Mouse (Mus musculus) intestine, embryonic 16.5 days (tissue): ENCODE results near the gene Ptchd1. TPM values are rescaled to one million over a fixed set of nuclear protein-coding genes. Genes with fewer than 3 reads are reported as not detected.

Experiments
- ATAC-seq: fragments of 200-750 bp; cut with Nextera tagmentation; 2 replicates; pipeline ENCODE4 v1.8.0; 2017; ENCODE audit warnings: moderate TSS enrichment, moderate library complexity
- H3K27ac ChIP-seq: fragments of 300-500 bp; sonication (generic); 2 replicates; pipeline ENCODE4 v1.5.1; 2014; ENCODE audit warnings: mild to moderate bottlenecking, low read length
- H3K27me3 ChIP-seq: fragments of 300-500 bp; sonication (generic); replicated peaks from 2 replicates; pipeline ENCODE4 v1.6.1; 2014; ENCODE audit warnings: low read length, control low read depth, mixed read lengths; ENCODE audit not compliant: control insufficient read depth, insufficient read depth
- H3K36me3 ChIP-seq: fragments of 300-500 bp; sonication (generic); 2 replicates; pipeline ENCODE4 v1.6.1; 2014; ENCODE audit warnings: low read length, control low read depth; ENCODE audit not compliant: control insufficient read depth, insufficient read depth
- H3K4me1 ChIP-seq: fragments of 300-500 bp; sonication (generic); 2 replicates; pipeline ENCODE4 v1.6.1; 2014; ENCODE audit warnings: low read length, control low read depth, mixed read lengths; ENCODE audit not compliant: control insufficient read depth, insufficient read depth
- H3K4me2 ChIP-seq: fragments of 300-500 bp; sonication (generic); 2 replicates; pipeline ENCODE4 v1.6.1; 2014; ENCODE audit warnings: low read depth, low read length, control low read depth
- H3K4me3 ChIP-seq: fragments of 300-500 bp; sonication (generic); 2 replicates; pipeline ENCODE4 v1.5.1; 2014; ENCODE audit warnings: mild to moderate bottlenecking, low read length
- H3K9ac ChIP-seq: fragments of 300-500 bp; sonication (generic); 2 replicates; pipeline ENCODE4 v1.6.1; 2014; ENCODE audit warnings: low read depth, low read length
- H3K9me3 ChIP-seq: fragments of 300-500 bp; sonication (generic); 2 replicates; pipeline ENCODE4 v1.6.1; 2016; ENCODE audit warnings: low read length, control low read depth; ENCODE audit not compliant: control insufficient read depth
- WGBS: fragments of 180-500 bp; shearing (Covaris S2); extraction: QIAGEN DNeasy Blood & Tissue Kit; methylation state at CpG from one replicate; pipeline ENCODE4 v1.1.7; 2014; 5-methylcytosine and 5-hydroxymethylcytosine counted together
- polyA plus RNA-seq: library from polyadenylated mRNA; unstranded; fragments of >200 nt; fragmentation: Nextera tagmentation; extraction: Ambion mirVana; gene quantifications from 2 replicates; pipeline ENCODE4 v1.2.1, GENCODE M21; 2015

The Ptchd1 gene
- polyA plus RNA-seq, 1 experiment from 2014 or later: 0.42 TPM

DNA sequence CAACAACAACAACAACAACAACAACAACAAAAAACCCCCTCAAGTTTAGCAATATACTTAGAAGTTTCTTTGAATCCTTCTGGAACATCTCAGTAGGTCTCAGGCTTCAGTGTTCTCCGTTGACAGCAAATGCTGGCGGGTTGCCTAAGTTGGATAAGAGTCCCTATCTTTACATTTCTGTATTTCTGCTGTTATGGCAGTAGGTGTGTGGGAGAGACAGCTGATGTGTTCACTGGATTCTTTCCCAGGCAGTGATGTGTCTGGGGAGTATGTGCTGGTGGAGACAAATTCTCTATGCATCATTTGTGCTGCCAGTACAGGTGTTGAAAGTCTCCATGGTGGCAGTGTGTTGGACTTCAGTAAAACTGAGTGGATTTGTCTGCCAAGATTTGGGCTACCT lies 22.4 kb downstream of the Ptchd1 start:
- H3K27ac ChIP-seq: no peak overlapping the region
- H3K9ac ChIP-seq: no peak overlapping the region
- no peak overlapping the region for H3K4me3 ChIP-seq
- H3K4me2 ChIP-seq: no peak overlapping the region
- no peaks in the 10 kb centered on the region for H3K4me1 ChIP-seq
- ATAC-seq: no peak
- H3K9me3 ChIP-seq: no peaks in the 10 kb centered on the region
- no peaks in the 10 kb centered on the region for H3K27me3 ChIP-seq
- H3K36me3 ChIP-seq: no peaks in the 10 kb centered on the region
- WGBS: 75% methylated on average over 2 of the region's 2 CpGs

DNA sequence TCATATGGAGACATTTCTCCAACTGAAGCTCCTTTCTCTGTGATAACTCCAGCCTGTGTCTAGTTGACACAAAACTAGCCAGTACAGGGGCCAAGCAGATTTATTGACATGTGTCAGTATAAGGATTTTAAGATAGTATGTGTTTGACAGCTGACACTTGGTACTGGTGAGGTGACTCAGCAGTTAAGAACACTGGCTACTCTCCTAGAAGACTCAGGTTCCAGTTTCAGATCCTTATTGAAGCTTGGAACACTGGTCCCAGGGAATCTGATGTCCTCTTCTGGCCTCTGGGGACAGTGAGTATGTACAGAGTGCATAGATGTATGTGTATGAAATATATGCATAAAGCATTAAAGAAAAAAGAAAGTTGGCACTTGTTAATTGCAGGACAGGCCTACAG lies 27.2 kb downstream of the Ptchd1 start:
- no peak for ATAC-seq
- no peak overlapping the region for H3K4me3 ChIP-seq
- no peaks in the 10 kb centered on the region for H3K27me3 ChIP-seq
- H3K36me3 ChIP-seq: no peaks in the 10 kb centered on the region
- no peak overlapping the region for H3K9ac ChIP-seq
- H3K9me3 ChIP-seq: no peaks in the 10 kb centered on the region
- no peak overlapping the region for H3K27ac ChIP-seq
- no peaks in the 10 kb centered on the region for H3K4me1 ChIP-seq
- H3K4me2 ChIP-seq: no peak overlapping the region

DNA sequence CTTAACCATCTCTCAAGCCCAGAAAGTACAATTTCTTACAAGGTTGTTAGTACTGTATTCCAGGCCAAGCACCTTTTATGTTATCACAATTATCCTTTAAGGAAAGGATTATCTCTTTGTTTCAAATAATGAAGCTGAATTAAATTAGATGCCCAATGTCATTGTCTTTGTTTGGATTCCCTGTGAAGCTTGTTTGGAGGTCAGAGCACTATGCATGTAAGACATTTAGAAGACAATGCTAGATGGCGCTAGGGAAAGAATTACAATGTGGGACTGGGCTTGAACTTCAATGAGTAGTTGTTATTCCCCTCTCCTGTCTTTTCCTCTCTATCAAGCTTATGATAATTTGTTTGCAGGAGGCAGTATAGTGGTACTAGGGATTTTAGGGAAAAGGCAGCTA lies 28.9 kb downstream of the Ptchd1 start:
- Histone ChIP-seq H3K4me2 (no peak overlapping the region), H3K27me3 (no peaks in the 10 kb centered on the region), H3K4me3 (no peak overlapping the region), H3K9me3 (no peaks in the 10 kb centered on the region), H3K27ac (no peak overlapping the region), H3K36me3 (no peaks in the 10 kb centered on the region), H3K4me1 (no peaks in the 10 kb centered on the region), H3K9ac (no peak overlapping the region)
- ATAC-seq: no peak
- WGBS: 69% methylated on average over 1 of the region's 1 CpGs

DNA sequence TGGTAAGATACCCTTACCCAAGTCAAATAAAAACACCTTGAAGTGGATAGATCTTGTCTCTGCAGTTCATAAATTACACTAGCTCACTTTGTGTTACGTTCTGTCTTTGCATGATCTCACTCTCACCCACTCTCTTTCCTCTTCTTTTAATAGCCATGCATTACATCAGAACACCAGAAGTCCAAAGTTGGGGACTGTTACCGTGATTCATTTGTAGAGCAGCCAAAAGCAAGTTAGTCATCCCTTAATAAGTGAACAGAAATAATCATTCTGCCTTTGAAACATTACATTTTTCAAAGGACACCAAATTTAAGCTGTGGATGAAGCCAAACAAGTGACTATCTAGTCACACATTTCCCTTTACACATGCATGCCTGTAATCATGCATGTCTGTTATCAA lies 31.1 kb downstream of the Ptchd1 start:
- Histone ChIP-seq H3K9me3 (no peaks in the 10 kb centered on the region), H3K27me3 (no peaks in the 10 kb centered on the region), H3K4me1 (no peaks in the 10 kb centered on the region), H3K4me3 (no peak overlapping the region), H3K4me2 (no peak overlapping the region), H3K27ac (no peak overlapping the region), H3K9ac (no peak overlapping the region), H3K36me3 (no peaks in the 10 kb centered on the region)
- 72% methylated on average over 2 of the region's 2 CpGs for WGBS
- ATAC-seq: no peak

DNA sequence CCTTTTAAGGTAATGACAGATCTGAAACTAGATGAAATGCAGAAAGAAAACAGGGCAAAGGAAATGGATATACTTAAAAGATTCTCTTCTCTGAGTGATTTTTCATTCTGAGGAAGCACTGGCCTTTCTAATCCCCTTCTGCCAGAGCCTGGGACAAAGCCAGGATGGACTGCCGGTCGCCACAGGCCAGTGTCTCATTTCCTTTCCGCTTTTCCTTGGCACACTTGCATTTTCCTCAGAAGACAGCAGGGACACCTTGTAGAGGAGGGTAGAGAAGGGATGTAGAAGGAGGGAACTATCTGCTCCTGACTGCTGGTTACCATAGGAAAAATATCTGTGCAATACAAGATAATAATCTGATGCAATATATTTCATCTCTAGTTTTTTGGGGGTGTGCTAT lies 32.1 kb downstream of the Ptchd1 start:
- no peak overlapping the region for H3K4me3 ChIP-seq
- H3K4me1 ChIP-seq: no peaks in the 10 kb centered on the region
- H3K9me3 ChIP-seq: no peaks in the 10 kb centered on the region
- no peak overlapping the region for H3K4me2 ChIP-seq
- no peak for ATAC-seq
- 68% methylated on average over 3 of the region's 3 CpGs for WGBS
- no peak overlapping the region for H3K27ac ChIP-seq
- no peaks in the 10 kb centered on the region for H3K27me3 ChIP-seq
- no peak overlapping the region for H3K9ac ChIP-seq
- no peaks in the 10 kb centered on the region for H3K36me3 ChIP-seq

DNA sequence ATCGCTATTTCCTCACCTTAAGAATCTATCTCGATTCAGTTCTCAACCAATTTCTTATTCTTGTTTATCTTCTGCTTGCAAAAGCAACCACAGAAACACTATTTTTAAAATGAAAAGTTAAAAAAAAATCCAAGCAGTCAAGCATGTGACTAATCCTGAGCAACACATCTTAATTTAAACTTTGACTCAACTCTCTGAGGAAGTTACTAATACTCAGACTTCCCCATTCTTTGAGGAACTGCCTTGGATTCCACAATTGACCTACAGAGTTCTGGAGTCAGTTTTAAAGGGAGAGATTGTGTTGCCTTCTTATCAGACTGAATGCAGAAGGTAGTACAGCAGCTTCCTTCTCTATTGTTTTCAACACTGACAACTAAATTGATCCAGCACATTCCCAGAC lies 39.0 kb downstream of the Ptchd1 start:
- H3K4me3 ChIP-seq: no peak overlapping the region
- 69% methylated on average over 2 of the region's 2 CpGs for WGBS
- no peak for ATAC-seq

DNA sequence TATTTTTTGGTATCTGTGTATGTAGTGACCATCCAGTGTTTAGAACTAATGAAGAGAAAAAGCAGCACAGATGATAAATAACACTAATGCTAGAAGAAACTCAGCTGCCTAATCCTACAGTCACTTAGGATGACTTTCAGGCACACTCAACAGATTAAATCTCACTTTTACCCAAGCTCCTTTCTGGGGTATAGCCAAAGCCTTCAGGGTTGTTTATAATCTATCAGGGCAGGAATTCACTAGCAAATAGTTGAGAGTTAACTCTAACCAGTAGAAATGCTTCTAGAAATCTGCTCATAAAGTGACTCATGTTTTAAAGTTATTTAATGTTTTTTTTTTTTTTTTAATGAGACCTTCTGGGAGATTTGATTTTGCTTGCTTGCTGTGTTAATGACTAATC lies 43.8 kb downstream of the Ptchd1 start:
- ATAC-seq: no peak
- Histone ChIP-seq H3K36me3 (no peaks in the 10 kb centered on the region), H3K4me2 (no peak overlapping the region), H3K27me3 (no peaks in the 10 kb centered on the region), H3K9me3 (no peaks in the 10 kb centered on the region), H3K4me3 (no peak overlapping the region), H3K4me1 (no peaks in the 10 kb centered on the region), H3K9ac (no peak overlapping the region), H3K27ac (no peak overlapping the region)

More for the DNA sequence above, 39.0 kb downstream of the Ptchd1 start:
- Histone ChIP-seq H3K27me3 (no peaks in the 10 kb centered on the region), H3K4me2 (no peak overlapping the region), H3K4me1 (no peaks in the 10 kb centered on the region), H3K27ac (no peak overlapping the region), H3K36me3 (no peaks in the 10 kb centered on the region), H3K9me3 (no peaks in the 10 kb centered on the region), H3K9ac (no peak overlapping the region)

DNA sequence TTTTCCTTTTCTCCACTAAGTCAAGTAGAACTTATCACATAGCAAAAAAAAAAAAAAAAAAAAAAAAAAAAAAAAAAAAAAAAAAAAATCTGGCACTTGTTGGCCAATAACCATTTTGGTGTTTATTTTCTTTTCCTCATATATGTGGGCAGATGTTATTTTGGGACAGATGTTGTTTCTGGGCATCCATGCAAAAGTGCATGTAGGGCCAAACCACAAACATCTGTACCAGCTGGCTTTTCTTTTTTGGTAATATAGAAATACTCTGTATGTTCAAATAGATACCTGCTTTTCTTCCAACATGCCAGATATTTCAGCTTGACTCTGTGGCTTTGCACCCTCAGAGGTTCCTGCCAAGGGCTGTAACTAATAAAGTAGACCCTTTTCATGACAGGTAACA lies 51.2 kb downstream of the Ptchd1 start:
- no peak for ATAC-seq
- H3K4me1 ChIP-seq: no peaks in the 10 kb centered on the region
- H3K27ac ChIP-seq: no peak overlapping the region
- H3K4me2 ChIP-seq: no peak overlapping the region
- no peaks in the 10 kb centered on the region for H3K36me3 ChIP-seq
- no peak overlapping the region for H3K4me3 ChIP-seq
- no peaks in the 10 kb centered on the region for H3K9me3 ChIP-seq
- no peak overlapping the region for H3K9ac ChIP-seq
- H3K27me3 ChIP-seq: no peaks in the 10 kb centered on the region

DNA sequence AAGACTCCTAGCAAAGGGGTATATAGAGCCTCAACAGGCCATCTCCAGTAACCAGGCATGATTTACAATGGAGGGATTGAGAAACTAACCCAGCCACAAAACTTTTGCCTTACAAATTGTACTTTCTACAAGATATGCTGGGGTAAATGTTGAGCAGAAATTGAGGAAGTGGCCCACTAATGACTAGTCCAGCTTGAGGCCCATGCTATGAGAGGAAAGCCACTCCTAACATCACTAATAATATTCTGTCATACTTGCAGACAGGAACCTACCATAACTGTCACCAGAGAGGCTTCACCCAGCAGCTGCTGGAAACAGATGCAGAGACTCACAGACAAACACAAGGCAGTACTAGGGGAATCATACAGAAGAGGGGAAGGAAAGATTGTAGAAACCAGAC lies 79.8 kb downstream of the Ptchd1 start:
- ATAC-seq: no peak
- no peak overlapping the region for H3K4me3 ChIP-seq
- H3K27ac ChIP-seq: no peak overlapping the region
- no peaks in the 10 kb centered on the region for H3K9me3 ChIP-seq
- H3K4me1 ChIP-seq: no peaks in the 10 kb centered on the region
- H3K36me3 ChIP-seq: no peaks in the 10 kb centered on the region
- H3K9ac ChIP-seq: no peak overlapping the region
- no peak overlapping the region for H3K4me2 ChIP-seq
- no peaks in the 10 kb centered on the region for H3K27me3 ChIP-seq
